Mouse (Mus musculus) lung, embryonic 14.5 days (tissue): Measurements from ENCODE around the gene 1700025G04Rik. TPM values are rescaled to one million over a fixed set of nuclear protein-coding genes. Genes with fewer than 3 reads are reported as not detected.
A peak's percentile ranks its signal among the peaks of the same experiment; 100 is the strongest.

Experiments
- ATAC-seq: fragments of 200-750 bp; cut with Nextera tagmentation; 2 replicates; pipeline ENCODE4 v1.8.0; 2017; ENCODE audit warnings: mild to moderate bottlenecking, moderate TSS enrichment, moderate library complexity; ENCODE audit not compliant: insufficient read depth
- DNase-seq: peaks from one replicate; pipeline ENCODE4 v3.0.0-alpha.2; 2015
- H3K27ac ChIP-seq: fragments of 300-500 bp; sonication (generic); 2 replicates; pipeline ENCODE4 v1.5.1; 2014; ENCODE audit warnings: low read depth, mild to moderate bottlenecking, moderate library complexity
- H3K27me3 ChIP-seq: fragments of 300-500 bp; sonication (generic); 2 replicates; pipeline ENCODE4 v1.6.1; 2014; ENCODE audit warnings: low read length, control low read depth; ENCODE audit not compliant: insufficient read depth
- H3K36me3 ChIP-seq: fragments of 300-500 bp; sonication (generic); 2 replicates; pipeline ENCODE4 v1.6.1; 2014; ENCODE audit warnings: control low read depth; ENCODE audit not compliant: insufficient read depth
- H3K4me1 ChIP-seq: fragments of 300-500 bp; sonication (generic); 2 replicates; pipeline ENCODE4 v1.6.1; 2014; ENCODE audit warnings: antibody characterized with exemption, control low read depth; ENCODE audit not compliant: insufficient read depth
- H3K4me2 ChIP-seq: fragments of 300-500 bp; sonication (generic); 2 replicates; pipeline ENCODE4 v1.6.1; 2014; ENCODE audit warnings: mild to moderate bottlenecking
- H3K4me3 ChIP-seq: fragments of 300-500 bp; sonication (generic); 2 replicates; pipeline ENCODE4 v1.5.1; 2014; ENCODE audit warnings: low read depth, low read length
- H3K9ac ChIP-seq: fragments of 300-500 bp; sonication (generic); 2 replicates; pipeline ENCODE4 v1.6.1; 2014
- H3K9me3 ChIP-seq: fragments of 300-500 bp; sonication (generic); 2 replicates; pipeline ENCODE4 v1.6.1; 2016; ENCODE audit warnings: low read depth, low read length, control low read depth
- CTCF ChIP-seq: IDR thresholded peaks from 2 replicates; pipeline ENCODE4 v1.5.1; 2016; ENCODE audit warnings: antibody characterized with exemption, low read depth
- WGBS: fragments of 180-500 bp; shearing (Covaris S2); extraction: QIAGEN DNeasy Blood & Tissue Kit; methylation state at CpG from one replicate; pipeline ENCODE4 v1.1.7; 2014; 5-methylcytosine and 5-hydroxymethylcytosine counted together
- polyA plus RNA-seq: library from polyadenylated mRNA; unstranded; fragments of >200 nt; fragmentation: Nextera tagmentation; extraction: Ambion mirVana; gene quantifications from 2 replicates; pipeline ENCODE4 v1.2.1, GENCODE M21; 2014

Gene 1700025G04Rik
- polyA plus RNA-seq, 1 experiment from 2014 or later = 27.4 TPM

- H3K4me2 ChIP-seq = no peak overlapping the region
- DNase-seq (peak; percentile 65), ATAC-seq (no peak)
- WGBS = 44% methylated on average over 5 of the region's 5 CpGs
- no peak overlapping the region for H3K27ac ChIP-seq
- H3K4me3 ChIP-seq = no peak overlapping the region
- no peak for TF ChIP-seq CTCF
- H3K36me3 ChIP-seq = no peaks in the 10 kb centered on the region
- H3K9ac ChIP-seq = no peak overlapping the region
- 0 out of 2 replicates have a peak, but pooled peaks cover 3% of the 10 kb centered on the region for H3K4me1 ChIP-seq
- no peaks in the 10 kb centered on the region for H3K9me3 ChIP-seq
- no peaks in the 10 kb centered on the region for H3K27me3 ChIP-seq
Measured at GRCm38 (mm10) chr1:152101746-152102145, 11.8 kb upstream of the 1700025G04Rik start.

DNA sequence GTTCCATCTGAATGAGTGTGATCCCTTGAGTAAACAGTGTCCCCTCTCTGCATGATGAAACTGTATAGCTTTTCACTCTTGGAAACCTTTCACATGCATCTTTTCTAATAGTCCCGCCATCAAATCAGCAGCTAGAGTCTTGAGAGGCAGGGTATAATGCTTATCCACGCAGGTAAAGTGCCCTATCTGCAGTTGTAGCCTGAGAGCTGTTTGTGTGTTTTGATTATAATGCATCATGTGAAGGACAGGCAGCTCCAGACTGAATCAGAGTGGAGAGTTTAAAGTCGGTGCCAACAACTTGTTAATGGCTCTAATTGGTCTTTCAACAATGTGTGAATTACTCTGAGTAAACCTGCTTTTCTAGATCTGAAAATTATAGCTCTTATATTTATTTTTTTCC is 6.1 kb upstream of the 1700025G04Rik start:
- no peaks in the 10 kb centered on the region for H3K27me3 ChIP-seq
- 41% methylated on average over 3 of the region's 3 CpGs for WGBS
- no peak for TF ChIP-seq CTCF
- H3K36me3 ChIP-seq = no peaks in the 10 kb centered on the region
- no peak overlapping the region for H3K4me3 ChIP-seq
- H3K4me1 ChIP-seq = no peaks in the 10 kb centered on the region
- H3K27ac ChIP-seq = no peak overlapping the region
- ATAC-seq (no peak), DNase-seq (no peak)
- no peaks in the 10 kb centered on the region for H3K9me3 ChIP-seq
- no peak overlapping the region for H3K9ac ChIP-seq
- H3K4me2 ChIP-seq = no peak overlapping the region

DNA sequence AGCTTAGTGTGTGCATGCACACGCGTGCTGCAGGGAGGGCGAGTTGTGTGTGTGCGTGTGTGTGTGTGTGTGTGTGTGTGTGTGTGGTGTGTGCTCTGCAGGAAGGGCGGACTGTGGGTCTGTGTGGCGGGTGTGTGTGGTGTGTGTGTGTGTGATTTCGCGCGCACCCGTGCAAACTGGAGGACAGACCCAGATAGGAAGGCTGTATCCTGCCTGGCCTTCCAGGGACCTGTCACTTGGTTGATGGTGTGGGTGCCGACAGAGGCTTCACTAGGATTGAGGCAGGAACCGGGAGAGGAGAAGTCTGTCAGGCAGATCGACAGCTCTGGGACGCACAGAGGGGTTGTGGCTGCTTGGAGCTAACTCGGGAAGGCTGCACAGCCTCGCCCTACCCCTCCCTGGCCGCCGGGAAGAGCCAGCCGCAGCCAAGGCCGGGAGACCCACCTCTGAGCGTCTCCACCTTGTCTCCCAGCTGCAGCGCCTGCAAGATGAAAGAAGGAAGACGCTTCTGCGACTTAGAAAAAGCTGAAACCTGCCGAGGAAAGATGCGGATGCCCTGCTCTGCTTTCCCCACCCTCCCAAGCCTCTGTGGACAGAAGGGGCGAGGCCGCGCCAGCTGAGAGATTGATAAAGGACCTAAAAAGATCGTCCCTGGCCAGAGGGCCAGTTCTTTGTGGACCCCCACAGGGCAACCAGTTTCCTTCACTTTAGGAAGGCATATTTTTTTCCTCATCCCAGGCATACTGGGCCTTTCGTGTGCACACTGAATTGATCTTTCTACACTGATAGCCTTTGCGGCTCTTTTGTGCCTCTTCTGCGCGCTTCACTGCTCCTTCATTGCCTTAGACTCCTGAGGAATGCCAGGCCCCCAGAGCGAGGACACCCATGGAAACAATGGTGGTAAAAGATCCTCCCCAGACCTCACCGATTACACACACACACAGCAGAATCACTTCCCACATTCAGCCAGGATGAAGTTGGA is 930 bp upstream of the 1700025G04Rik start:
- peak overlapping the region; percentile 89 for H3K4me3 ChIP-seq
- ATAC-seq (peak; percentile 66), DNase-seq (peak; percentile 62)
- no peaks in the 10 kb centered on the region for H3K27me3 ChIP-seq
- no peaks in the 10 kb centered on the region for H3K36me3 ChIP-seq
- 0 out of 2 replicates have a peak, but pooled peaks cover 3% of the 10 kb centered on the region for H3K4me1 ChIP-seq
- WGBS = 2% methylated on average over 36 of the region's 36 CpGs
- peak overlapping the region; percentile 91 for H3K9ac ChIP-seq
- H3K27ac ChIP-seq = peak overlapping the region; percentile 63; the same call in 1 of the 2 replicates
- no peak for TF ChIP-seq CTCF
- no peaks in the 10 kb centered on the region for H3K9me3 ChIP-seq
- peak overlapping the region; percentile 85 for H3K4me2 ChIP-seq

GRCm38 (mm10) chr1:152089526-152089925 is 399 bp downstream of the 1700025G04Rik start:
- H3K9me3 ChIP-seq = no peaks in the 10 kb centered on the region
- H3K27ac ChIP-seq = peak overlapping the region; percentile 87
- WGBS = under 1% methylated on average over 20 of the region's 25 CpGs
- peak; percentile 55 for DNase-seq
- ATAC-seq = peak; percentile 32
- no peaks in the 10 kb centered on the region for H3K27me3 ChIP-seq
- peaks cover 6% of the 10 kb centered on the region; the same call in 1 of the 2 replicates for H3K4me1 ChIP-seq
- peak overlapping the region; percentile 85 for H3K4me2 ChIP-seq
- peak overlapping the region; percentile 89 for H3K4me3 ChIP-seq
- no peaks in the 10 kb centered on the region for H3K36me3 ChIP-seq
- TF ChIP-seq CTCF = no peak
- peak overlapping the region; percentile 91 for H3K9ac ChIP-seq

DNA sequence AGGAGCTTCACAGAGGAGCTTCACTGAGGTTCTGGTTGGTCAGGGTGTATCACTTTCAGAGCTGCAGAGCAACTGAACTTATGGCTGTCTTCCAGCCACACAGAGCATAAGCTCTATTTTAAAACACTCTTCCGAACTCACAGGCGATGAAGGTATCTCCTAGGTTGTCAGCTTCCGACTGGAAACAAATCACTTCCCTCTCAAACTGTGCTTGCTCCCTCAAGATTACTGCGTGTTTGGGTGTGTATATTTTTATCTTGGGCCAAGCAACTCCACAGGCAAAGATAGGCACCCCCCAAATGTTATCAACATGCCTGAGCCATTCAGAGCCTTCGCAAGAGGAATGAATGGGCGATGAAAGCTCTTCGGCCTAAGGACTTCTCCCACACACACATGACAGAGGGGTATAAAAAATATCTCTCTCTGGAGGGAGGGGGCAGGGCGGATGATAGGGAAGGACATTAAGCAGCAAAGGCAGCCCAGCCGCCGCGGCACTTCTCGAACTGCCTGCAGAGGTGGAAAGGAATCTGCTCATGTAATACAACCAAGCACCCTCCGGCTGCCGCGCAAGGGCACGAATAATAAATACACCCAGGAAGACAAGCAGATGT is 1.0 kb downstream of the 1700025G04Rik start:
- H3K4me1 ChIP-seq = peaks cover 6% of the 10 kb centered on the region; the same call in 1 of the 2 replicates
- H3K4me2 ChIP-seq = peak overlapping the region; percentile 85
- H3K27me3 ChIP-seq = no peaks in the 10 kb centered on the region
- WGBS = 2% methylated on average over 16 of the region's 16 CpGs
- no peaks in the 10 kb centered on the region for H3K36me3 ChIP-seq
- H3K27ac ChIP-seq = peak overlapping the region; percentile 87; the same call in 1 of the 2 replicates
- peak overlapping the region; percentile 89 for H3K4me3 ChIP-seq
- DNase-seq = peak; percentile 64
- no peak for TF ChIP-seq CTCF
- ATAC-seq = no peak; the same call in 1 of the 2 replicates
- H3K9ac ChIP-seq = peak overlapping the region; percentile 91
- H3K9me3 ChIP-seq = no peaks in the 10 kb centered on the region

DNA sequence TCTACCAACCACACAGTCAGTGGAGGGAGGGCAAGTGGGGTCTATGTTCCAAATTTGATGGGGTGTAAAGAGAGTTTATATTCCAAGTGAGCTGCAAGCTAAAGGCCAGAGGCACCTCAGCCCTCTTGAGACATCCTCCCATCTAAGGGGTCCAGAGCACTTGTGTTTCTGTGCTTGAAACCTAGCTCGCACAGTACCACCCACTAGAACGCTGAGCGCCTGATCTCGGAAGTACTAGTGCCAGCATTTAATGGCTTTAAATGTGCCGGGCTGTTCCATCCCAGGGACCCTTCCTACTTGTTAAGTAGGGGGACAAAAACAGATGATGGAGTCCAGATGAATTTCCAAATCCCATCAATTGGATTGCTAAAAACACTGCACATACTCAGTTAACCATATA is 1.9 kb downstream of the 1700025G04Rik start:
- ATAC-seq (no peak), DNase-seq (no peak)
- no peaks in the 10 kb centered on the region for H3K36me3 ChIP-seq
- no peak overlapping the region for H3K9ac ChIP-seq
- no peak overlapping the region for H3K27ac ChIP-seq
- peak overlapping the region; percentile 85 for H3K4me2 ChIP-seq
- WGBS = 71% methylated on average over 5 of the region's 5 CpGs
- no peak for TF ChIP-seq CTCF
- no peaks in the 10 kb centered on the region for H3K9me3 ChIP-seq
- H3K4me3 ChIP-seq = 0 out of 2 replicates have a peak overlapping the region, but pooled peaks have one; percentile 89
- H3K4me1 ChIP-seq = peaks cover 6% of the 10 kb centered on the region; the same call in 1 of the 2 replicates
- no peaks in the 10 kb centered on the region for H3K27me3 ChIP-seq

GRCm38 (mm10) chr1:152086951-152087350 is 3.0 kb downstream of the 1700025G04Rik start:
- Histone ChIP-seq H3K4me1 (peaks cover 6% of the 10 kb centered on the region; the same call in 1 of the 2 replicates), H3K4me3 (no peak overlapping the region), H3K4me2 (no peak overlapping the region), H3K9me3 (no peaks in the 10 kb centered on the region), H3K36me3 (no peaks in the 10 kb centered on the region), H3K9ac (no peak overlapping the region), H3K27me3 (no peaks in the 10 kb centered on the region), H3K27ac (no peak overlapping the region)
- DNase-seq (no peak), ATAC-seq (no peak)
- WGBS = 68% methylated on average over 3 of the region's 3 CpGs
- no peak for TF ChIP-seq CTCF
